Mouse (Mus musculus) brown adipose tissue, adult 24 weeks (tissue): ENCODE measurements around the gene Cfap69. TPM values are rescaled to one million over a fixed set of nuclear protein-coding genes. Genes with fewer than 3 reads are reported as not detected.

ENCODE experiments used
- H3K27ac ChIP-seq: fragments of 200-500 bp; replicated peaks from 2 replicates; pipeline ENCODE4 v1.5.1; 2012; ENCODE audit warnings: low read depth, mild to moderate bottlenecking, low read length
- H3K4me1 ChIP-seq: fragments of 200-500 bp; 2 replicates; pipeline ENCODE4 v1.6.1; 2012; ENCODE audit warnings: low read length, mixed read lengths; ENCODE audit not compliant: control insufficient read depth, insufficient read depth, insufficient read length
- H3K4me3 ChIP-seq: fragments of 200-500 bp; 2 replicates; pipeline ENCODE4 v1.5.1; 2012; ENCODE audit warnings: low read depth, mild to moderate bottlenecking, low read length, moderate library complexity; ENCODE audit not compliant: insufficient read depth
- polyA plus RNA-seq: library from polyadenylated mRNA; stranded (reverse); fragments of >200 nt; gene quantifications from 2 replicates; pipeline ENCODE4 v1.2.4, GENCODE M21; 2012; ENCODE audit not compliant: missing spikeins, insufficient read depth, insufficient read length

Gene Cfap69
- polyA plus RNA-seq, 1 experiment = 1.5 TPM

- Histone ChIP-seq H3K27ac (no peak overlapping the region), H3K4me3 (no peak overlapping the region)
Measured at GRCm38 (mm10) chr5:5683292-5683691, 19.3 kb upstream of the Cfap69 start.

GRCm38 (mm10) chr5:5679459-5679858, 15.4 kb upstream of the Cfap69 start:
- Histone ChIP-seq H3K4me1 (no peaks in the 10 kb centered on the region), H3K4me3 (no peak overlapping the region), H3K27ac (no peak overlapping the region)

More at GRCm38 (mm10) chr5:5683292-5683691, 19.3 kb upstream of the Cfap69 start:
- no peaks in the 10 kb centered on the region for H3K4me1 ChIP-seq

- Histone ChIP-seq H3K4me3 (no peak overlapping the region), H3K27ac (no peak overlapping the region), H3K4me1 (no peaks in the 10 kb centered on the region)
Measured at GRCm38 (mm10) chr5:5676082-5676481, 12.0 kb upstream of the Cfap69 start.

GRCm38 (mm10) chr5:5668920-5669319, 4.9 kb upstream of the Cfap69 start:
- Histone ChIP-seq H3K27ac (no peak overlapping the region), H3K4me1 (no peaks in the 10 kb centered on the region), H3K4me3 (no peak overlapping the region)

GRCm38 (mm10) chr5:5664371-5664926, 410 bp upstream of the Cfap69 start:
- peaks cover 2% of the 10 kb centered on the region; the same call in 1 of the 2 replicates for H3K4me1 ChIP-seq
- H3K4me3 ChIP-seq = peak overlapping the region; percentile 66
- H3K27ac ChIP-seq = no peak overlapping the region

GRCm38 (mm10) chr5:5663057-5663456, 982 bp downstream of the Cfap69 start:
- Histone ChIP-seq H3K4me1 (peaks cover 2% of the 10 kb centered on the region; the same call in 1 of the 2 replicates), H3K4me3 (no peak overlapping the region), H3K27ac (no peak overlapping the region)

- H3K4me3 ChIP-seq = no peak overlapping the region
- peaks cover under 1% of the 10 kb centered on the region; the same call in 1 of the 2 replicates for H3K4me1 ChIP-seq
- no peak overlapping the region for H3K27ac ChIP-seq
Measured at GRCm38 (mm10) chr5:5658680-5659079, 5.4 kb downstream of the Cfap69 start.

- H3K27ac ChIP-seq = no peak overlapping the region
- H3K4me1 ChIP-seq = no peaks in the 10 kb centered on the region
- H3K4me3 ChIP-seq = no peak overlapping the region
Measured at GRCm38 (mm10) chr5:5657932-5658331, 6.1 kb downstream of the Cfap69 start.

- H3K4me1 ChIP-seq = no peaks in the 10 kb centered on the region
- H3K4me3 ChIP-seq = no peak overlapping the region
- H3K27ac ChIP-seq = no peak overlapping the region
Measured at GRCm38 (mm10) chr5:5648817-5649569, 15.0 kb downstream of the Cfap69 start.

GRCm38 (mm10) chr5:5646173-5646572, 17.9 kb downstream of the Cfap69 start:
- H3K4me1 ChIP-seq = no peaks in the 10 kb centered on the region
- no peak overlapping the region for H3K4me3 ChIP-seq
- H3K27ac ChIP-seq = no peak overlapping the region

- H3K4me3 ChIP-seq = no peak overlapping the region
- H3K27ac ChIP-seq = no peak overlapping the region
- H3K4me1 ChIP-seq = no peaks in the 10 kb centered on the region
Measured at GRCm38 (mm10) chr5:5638496-5638895, 25.5 kb downstream of the Cfap69 start.

GRCm38 (mm10) chr5:5625491-5625890, 38.5 kb downstream of the Cfap69 start:
- H3K4me1 ChIP-seq = no peaks in the 10 kb centered on the region
- no peak overlapping the region for H3K27ac ChIP-seq
- H3K4me3 ChIP-seq = no peak overlapping the region

- no peak overlapping the region for H3K4me3 ChIP-seq
- no peak overlapping the region for H3K27ac ChIP-seq
- H3K4me1 ChIP-seq = no peaks in the 10 kb centered on the region
Measured at GRCm38 (mm10) chr5:5618329-5618728, 45.7 kb downstream of the Cfap69 start.

GRCm38 (mm10) chr5:5610540-5610939, 53.5 kb downstream of the Cfap69 start:
- Histone ChIP-seq H3K4me1 (no peaks in the 10 kb centered on the region), H3K27ac (no peak overlapping the region), H3K4me3 (no peak overlapping the region)

GRCm38 (mm10) chr5:5587686-5588085, 76.4 kb downstream of the Cfap69 start:
- no peaks in the 10 kb centered on the region for H3K4me1 ChIP-seq
- no peak overlapping the region for H3K4me3 ChIP-seq
- H3K27ac ChIP-seq = no peak overlapping the region
